Mouse (Mus musculus): ENCODE data around the gene Polr1a. TPM values are rescaled to one million over a fixed set of nuclear protein-coding genes. Genes with fewer than 3 reads are reported as not detected.

The Polr1a gene
- 28.9 and 29.3 TPM in 2 replicates for polyA plus RNA-seq (2014; fragmentation: Nextera tagmentation; extraction: Ambion mirVana)

GRCm38 (mm10) chr6:71908481-71909381 is at the start of gene Polr1a, which contains the start of gene Ptcd3:
Polr1a (plus strand) TSS chr6:71909053.
Ptcd3 (minus strand) TSS chr6:71908750.
- H3K4me2 ChIP-seq (ENCODE audit: low read depth), result peak within 1 kb of the TSS; percentile 68
- no peaks in the 10 kb centered on the region for H3K27me3 ChIP-seq (ENCODE audit: control insufficient read depth, insufficient read depth, low read length)
- H3K36me3 ChIP-seq (ENCODE audit: control insufficient read depth, insufficient read depth, low read length), result peaks cover 8% of the 10 kb centered on the region
- peak; percentile 88 for ATAC-seq (ENCODE audit: insufficient read depth, low FRiP score, low TSS enrichment)
- 0 out of 2 replicates have a peak within 1 kb of the TSS, but pooled peaks have one; percentile 35 for H3K27ac ChIP-seq (ENCODE audit: low read depth, low read length)
- under 1% methylated on average over 58 of the region's 58 CpGs for WGBS
- DNase-seq (ENCODE audit: low spot score), result peak; percentile 93
- no peaks in the 10 kb centered on the region for H3K9me3 ChIP-seq (ENCODE audit: control insufficient read depth, low read length)
- peak within 1 kb of the TSS; percentile 62 for H3K4me3 ChIP-seq (ENCODE audit: low read depth, low read length)
- peak within 1 kb of the TSS; percentile 66 for H3K9ac ChIP-seq (ENCODE audit: low read length)
- 0 out of 2 replicates have a peak, but pooled peaks cover 2% of the 10 kb centered on the region for H3K4me1 ChIP-seq (ENCODE audit: control insufficient read depth, insufficient read depth, low read length)

DNA sequence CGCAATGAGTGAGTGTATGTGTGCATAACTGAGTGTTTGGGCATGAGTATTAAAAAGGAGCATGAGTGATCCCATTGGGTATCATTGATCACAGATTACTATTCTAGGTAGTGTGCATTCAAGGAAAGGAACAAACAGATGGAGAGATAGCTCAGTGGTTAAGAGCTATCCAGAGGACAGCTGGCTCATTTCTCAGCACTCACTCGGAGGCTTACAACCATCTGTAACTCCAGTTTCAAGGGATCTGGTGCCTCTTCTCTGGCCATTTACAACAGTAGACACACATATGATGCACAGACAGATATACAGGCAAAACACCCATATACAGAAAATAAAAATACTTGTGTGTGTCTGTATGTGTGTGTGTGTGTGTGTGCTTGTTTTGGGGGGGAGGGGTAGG is 41.1 kb upstream of the Polr1a start:
- H3K4me1 ChIP-seq (ENCODE audit: control insufficient read depth, insufficient read depth, low read length), result no peaks in the 10 kb centered on the region
- H3K27ac ChIP-seq (ENCODE audit: low read depth, low read length), result no peak overlapping the region
- peaks cover 22% of the 10 kb centered on the region for H3K36me3 ChIP-seq (ENCODE audit: control insufficient read depth, insufficient read depth, low read length)
- no peaks in the 10 kb centered on the region; the same call in 1 of the 2 replicates for H3K9me3 ChIP-seq (ENCODE audit: control insufficient read depth, low read length)
- DNase-seq (ENCODE audit: low spot score), result no peak
- no peak overlapping the region for H3K9ac ChIP-seq (ENCODE audit: low read length)
- no peak overlapping the region for H3K4me3 ChIP-seq (ENCODE audit: low read depth, low read length)
- no peaks in the 10 kb centered on the region for H3K27me3 ChIP-seq (ENCODE audit: control insufficient read depth, insufficient read depth, low read length)
- no peak overlapping the region for H3K4me2 ChIP-seq (ENCODE audit: low read depth)
- no peak for ATAC-seq (ENCODE audit: insufficient read depth, low FRiP score, low TSS enrichment)
- 94% methylated on average over 2 of the region's 2 CpGs for WGBS

DNA sequence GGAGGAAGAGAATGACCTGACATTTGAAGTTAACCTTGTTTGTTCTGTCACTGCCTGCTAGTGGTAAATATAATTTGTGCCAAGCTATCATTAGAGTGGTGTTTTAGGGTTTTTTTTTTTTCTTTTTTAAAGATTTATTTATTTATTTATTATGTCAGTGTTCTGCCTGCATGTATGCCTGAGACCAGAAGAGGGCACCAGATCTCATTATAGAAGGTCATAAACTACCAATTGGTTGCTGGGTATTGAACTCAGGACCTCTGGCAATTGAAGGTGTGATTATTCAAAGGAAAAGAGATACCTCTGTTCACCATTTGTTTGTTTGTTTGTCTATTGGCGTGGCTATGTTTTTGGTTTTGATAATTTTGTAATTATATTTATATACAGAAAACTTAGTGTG is 40.0 kb upstream of the Polr1a start:
- no peak for DNase-seq (ENCODE audit: low spot score)

GRCm38 (mm10) chr6:71871396-71871795 is 37.5 kb upstream of the Polr1a start:
- DNase-seq (ENCODE audit: low spot score), result no peak
- WGBS, result 92% methylated on average over 9 of the region's 9 CpGs
- H3K4me2 ChIP-seq (ENCODE audit: low read depth), result no peak overlapping the region
- H3K27me3 ChIP-seq (ENCODE audit: control insufficient read depth, insufficient read depth, low read length), result no peaks in the 10 kb centered on the region
- no peaks in the 10 kb centered on the region for H3K9me3 ChIP-seq (ENCODE audit: control insufficient read depth, low read length)
- no peak overlapping the region for H3K9ac ChIP-seq (ENCODE audit: low read length)
- H3K27ac ChIP-seq (ENCODE audit: low read depth, low read length), result no peak overlapping the region
- H3K4me3 ChIP-seq (ENCODE audit: low read depth, low read length), result no peak overlapping the region
- no peak for ATAC-seq (ENCODE audit: insufficient read depth, low FRiP score, low TSS enrichment)
- H3K36me3 ChIP-seq (ENCODE audit: control insufficient read depth, insufficient read depth, low read length), result peaks cover 10% of the 10 kb centered on the region
- H3K4me1 ChIP-seq (ENCODE audit: control insufficient read depth, insufficient read depth, low read length), result no peaks in the 10 kb centered on the region

More for the DNA sequence above, 40.0 kb upstream of the Polr1a start:
- 91% methylated on average over 1 of the region's 1 CpGs for WGBS
- peaks cover 17% of the 10 kb centered on the region for H3K36me3 ChIP-seq (ENCODE audit: control insufficient read depth, insufficient read depth, low read length)
- no peaks in the 10 kb centered on the region; the same call in 1 of the 2 replicates for H3K9me3 ChIP-seq (ENCODE audit: control insufficient read depth, low read length)
- H3K4me1 ChIP-seq (ENCODE audit: control insufficient read depth, insufficient read depth, low read length), result no peaks in the 10 kb centered on the region
- no peak overlapping the region for H3K27ac ChIP-seq (ENCODE audit: low read depth, low read length)
- H3K9ac ChIP-seq (ENCODE audit: low read length), result no peak overlapping the region
- H3K4me3 ChIP-seq (ENCODE audit: low read depth, low read length), result no peak overlapping the region
- H3K4me2 ChIP-seq (ENCODE audit: low read depth), result no peak overlapping the region
- no peaks in the 10 kb centered on the region for H3K27me3 ChIP-seq (ENCODE audit: control insufficient read depth, insufficient read depth, low read length)
- ATAC-seq (ENCODE audit: insufficient read depth, low FRiP score, low TSS enrichment), result no peak

- Histone ChIP-seq H3K9ac (ENCODE audit: low read length) (no peak overlapping the region), H3K27me3 (ENCODE audit: control insufficient read depth, insufficient read depth, low read length) (no peaks in the 10 kb centered on the region), H3K27ac (ENCODE audit: low read depth, low read length) (no peak overlapping the region), H3K36me3 (ENCODE audit: control insufficient read depth, insufficient read depth, low read length) (peaks cover 17% of the 10 kb centered on the region), H3K9me3 (ENCODE audit: control insufficient read depth, low read length) (no peaks in the 10 kb centered on the region), H3K4me1 (ENCODE audit: control insufficient read depth, insufficient read depth, low read length) (no peaks in the 10 kb centered on the region), H3K4me3 (ENCODE audit: low read depth, low read length) (no peak overlapping the region), H3K4me2 (ENCODE audit: low read depth) (no peak overlapping the region)
- 90% methylated on average over 3 of the region's 3 CpGs for WGBS
- DNase-seq (ENCODE audit: low spot score), result no peak
- ATAC-seq (ENCODE audit: insufficient read depth, low FRiP score, low TSS enrichment), result no peak
These were observed 30.7 kb upstream of the Polr1a start for GRCm38 (mm10) chr6:71877965-71878760.

- peaks cover 15% of the 10 kb centered on the region for H3K36me3 ChIP-seq (ENCODE audit: control insufficient read depth, insufficient read depth, low read length)
- no peak overlapping the region for H3K9ac ChIP-seq (ENCODE audit: low read length)
- DNase-seq (ENCODE audit: low spot score) (no peak), ATAC-seq (ENCODE audit: insufficient read depth, low FRiP score, low TSS enrichment) (no peak)
- H3K4me2 ChIP-seq (ENCODE audit: low read depth), result no peak overlapping the region
- WGBS, result 93% methylated on average over 4 of the region's 4 CpGs
- no peak overlapping the region for H3K27ac ChIP-seq (ENCODE audit: low read depth, low read length)
- no peaks in the 10 kb centered on the region for H3K27me3 ChIP-seq (ENCODE audit: control insufficient read depth, insufficient read depth, low read length)
- H3K4me1 ChIP-seq (ENCODE audit: control insufficient read depth, insufficient read depth, low read length), result no peaks in the 10 kb centered on the region
- H3K4me3 ChIP-seq (ENCODE audit: low read depth, low read length), result no peak overlapping the region
- no peaks in the 10 kb centered on the region for H3K9me3 ChIP-seq (ENCODE audit: control insufficient read depth, low read length)
These were observed 15.6 kb upstream of the Polr1a start for GRCm38 (mm10) chr6:71893263-71893662.

DNA sequence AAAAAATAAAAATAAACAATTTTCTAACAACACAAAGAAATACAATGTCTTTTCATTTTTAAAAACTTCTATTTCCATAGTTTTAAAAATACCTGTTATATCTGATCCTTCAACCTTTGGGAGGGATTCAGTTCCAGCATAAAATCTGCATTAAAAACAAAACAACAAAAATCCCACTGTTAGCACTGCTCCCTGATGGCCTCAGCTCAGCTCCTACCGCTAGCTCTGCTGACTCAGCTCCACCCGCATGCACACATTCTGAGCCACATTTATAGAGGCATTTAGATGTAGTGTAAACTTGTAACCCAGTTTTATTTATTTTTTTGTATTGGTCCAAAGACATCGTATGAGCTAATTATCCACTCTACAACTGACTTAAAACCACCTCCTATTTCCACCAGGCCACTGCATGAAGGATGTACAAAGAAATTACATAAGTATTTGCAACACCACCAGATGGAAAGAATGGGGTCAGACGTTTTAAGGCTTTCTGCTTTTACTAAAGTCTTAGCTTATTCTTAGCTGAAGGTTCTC is 1.1 kb upstream of the Polr1a start:
- 6% methylated on average over 4 of the region's 4 CpGs for WGBS
- H3K4me3 ChIP-seq (ENCODE audit: low read depth, low read length), result peak overlapping the region; percentile 62
- DNase-seq (ENCODE audit: low spot score), result no peak
- H3K9me3 ChIP-seq (ENCODE audit: control insufficient read depth, low read length), result no peaks in the 10 kb centered on the region
- H3K27ac ChIP-seq (ENCODE audit: low read depth, low read length), result no peak overlapping the region
- peak overlapping the region; percentile 66 for H3K9ac ChIP-seq (ENCODE audit: low read length)
- H3K4me1 ChIP-seq (ENCODE audit: control insufficient read depth, insufficient read depth, low read length), result 0 out of 2 replicates have a peak, but pooled peaks cover 2% of the 10 kb centered on the region
- H3K36me3 ChIP-seq (ENCODE audit: control insufficient read depth, insufficient read depth, low read length), result peaks cover 9% of the 10 kb centered on the region
- ATAC-seq (ENCODE audit: insufficient read depth, low FRiP score, low TSS enrichment), result no peak
- no peaks in the 10 kb centered on the region for H3K27me3 ChIP-seq (ENCODE audit: control insufficient read depth, insufficient read depth, low read length)
- H3K4me2 ChIP-seq (ENCODE audit: low read depth), result peak overlapping the region; percentile 68

DNA sequence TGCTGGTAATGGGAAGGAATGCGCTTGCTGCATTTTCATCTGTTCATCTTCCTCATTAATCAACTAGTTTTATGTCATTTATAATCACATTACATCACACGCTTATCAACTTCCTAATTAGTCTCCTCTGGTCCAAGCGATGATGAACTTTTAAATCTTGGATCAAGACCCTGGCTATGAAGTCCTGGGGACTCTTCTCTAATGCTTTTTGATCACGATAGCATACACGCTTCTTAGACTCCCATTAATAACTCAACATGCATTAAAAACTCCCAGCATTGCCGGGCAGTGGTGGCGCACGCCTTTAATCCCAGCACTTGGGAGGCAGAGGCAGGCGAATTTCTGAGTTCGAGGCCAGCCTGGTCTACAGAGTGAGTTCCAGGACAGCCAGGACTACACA is 531 bp downstream of the Polr1a start:
- no peak for DNase-seq (ENCODE audit: low spot score)
- Histone ChIP-seq H3K4me2 (ENCODE audit: low read depth) (peak overlapping the region; percentile 45), H3K27me3 (ENCODE audit: control insufficient read depth, insufficient read depth, low read length) (no peaks in the 10 kb centered on the region), H3K4me3 (ENCODE audit: low read depth, low read length) (peak overlapping the region; percentile 62), H3K9me3 (ENCODE audit: control insufficient read depth, low read length) (no peaks in the 10 kb centered on the region), H3K9ac (ENCODE audit: low read length) (peak overlapping the region; percentile 66; the same call in 1 of the 2 replicates), H3K4me1 (ENCODE audit: control insufficient read depth, insufficient read depth, low read length) (0 out of 2 replicates have a peak, but pooled peaks cover 2% of the 10 kb centered on the region), H3K36me3 (ENCODE audit: control insufficient read depth, insufficient read depth, low read length) (peaks cover 4% of the 10 kb centered on the region; the same call in 1 of the 2 replicates), H3K27ac (ENCODE audit: low read depth, low read length) (no peak overlapping the region)
- peak; percentile 20 for ATAC-seq (ENCODE audit: insufficient read depth, low FRiP score, low TSS enrichment)
- 30% methylated on average over 10 of the region's 10 CpGs for WGBS
